Mouse (Mus musculus) limb, embryonic 14.5 days (tissue): ENCODE measurements around the gene Slc24a3. TPM values are rescaled to one million over a fixed set of nuclear protein-coding genes. Genes with fewer than 3 reads are reported as not detected.

ENCODE experiments used
- ATAC-seq: fragments of 200-750 bp; cut with Nextera tagmentation; 2 replicates; pipeline ENCODE4 v1.8.0; 2017; ENCODE audit warnings: low read depth, moderate number of reproducible peaks, moderate TSS enrichment; ENCODE audit not compliant: low FRiP score
- DNase-seq: peaks from one replicate; pipeline ENCODE4 v3.0.0-alpha.2; 2015; ENCODE audit warnings: low spot score
- H3K27ac ChIP-seq: fragments of 300-500 bp; sonication (generic); replicated peaks from 2 replicates; pipeline ENCODE4 v1.5.1; 2014; ENCODE audit warnings: low read depth, mild to moderate bottlenecking, low read length, moderate library complexity, mixed read lengths
- H3K27me3 ChIP-seq: fragments of 300-500 bp; sonication (generic); 2 replicates; pipeline ENCODE4 v1.6.1; 2014; ENCODE audit warnings: low read length, mixed read lengths; ENCODE audit not compliant: control insufficient read depth, insufficient read depth
- H3K36me3 ChIP-seq: fragments of 300-500 bp; sonication (generic); 2 replicates; pipeline ENCODE4 v1.6.1; 2014; ENCODE audit warnings: mild to moderate bottlenecking, low read length, moderate library complexity, mixed read lengths; ENCODE audit not compliant: control insufficient read depth, insufficient read depth
- H3K4me1 ChIP-seq: fragments of 300-500 bp; sonication (generic); 2 replicates; pipeline ENCODE4 v1.6.1; 2014; ENCODE audit warnings: antibody characterized with exemption, low read length, mixed read lengths; ENCODE audit not compliant: control insufficient read depth, insufficient read depth
- H3K4me2 ChIP-seq: fragments of 300-500 bp; sonication (generic); replicated peaks from 2 replicates; pipeline ENCODE4 v1.6.1; 2014; ENCODE audit warnings: low read depth, mild to moderate bottlenecking, low read length, moderate library complexity; ENCODE audit not compliant: severe bottlenecking
- H3K4me3 ChIP-seq: fragments of 300-500 bp; sonication (generic); replicated peaks from 2 replicates; pipeline ENCODE4 v1.5.1; 2014; ENCODE audit warnings: low read length
- H3K9ac ChIP-seq: fragments of 300-500 bp; sonication (generic); 2 replicates; pipeline ENCODE4 v1.6.1; 2014; ENCODE audit warnings: mild to moderate bottlenecking, low read depth, low read length, moderate library complexity; ENCODE audit not compliant: severe bottlenecking
- H3K9me3 ChIP-seq: fragments of 300-500 bp; sonication (generic); 2 replicates; pipeline ENCODE4 v1.6.1; 2016; ENCODE audit warnings: low read length; ENCODE audit not compliant: control insufficient read depth
- POLR2A ChIP-seq: fragments of 200-500 bp; IDR thresholded peaks from 2 replicates; pipeline ENCODE4 v1.8.0; 2012; ENCODE audit warnings: inconsistent platforms, mild to moderate bottlenecking, moderate library complexity, borderline replicate concordance; ENCODE audit not compliant: insufficient read depth, insufficient read length; ENCODE audit errors: extremely low read depth
- WGBS: fragments of 180-500 bp; shearing (Covaris S2); extraction: QIAGEN DNeasy Blood & Tissue Kit; methylation state at CpG from one replicate; pipeline ENCODE4 v1.1.7; 2014; 5-methylcytosine and 5-hydroxymethylcytosine counted together
- polyA plus RNA-seq, 2 experiments: library from polyadenylated mRNA; depleted of rRNA in 1 of 2; stranded (reverse) in 1 of 2; unstranded in 1 of 2; fragments of >200 nt; fragmentation: Nextera tagmentation in 1 of 2; extraction: Ambion mirVana in 1 of 2; gene quantifications; 2 replicates each; pipeline versions ENCODE4 v1.2.1 to v1.2.3; 2012 to 2014

Gene Slc24a3
- polyA plus RNA-seq, 2 experiments = 4.7 to 7.4 TPM

DNA sequence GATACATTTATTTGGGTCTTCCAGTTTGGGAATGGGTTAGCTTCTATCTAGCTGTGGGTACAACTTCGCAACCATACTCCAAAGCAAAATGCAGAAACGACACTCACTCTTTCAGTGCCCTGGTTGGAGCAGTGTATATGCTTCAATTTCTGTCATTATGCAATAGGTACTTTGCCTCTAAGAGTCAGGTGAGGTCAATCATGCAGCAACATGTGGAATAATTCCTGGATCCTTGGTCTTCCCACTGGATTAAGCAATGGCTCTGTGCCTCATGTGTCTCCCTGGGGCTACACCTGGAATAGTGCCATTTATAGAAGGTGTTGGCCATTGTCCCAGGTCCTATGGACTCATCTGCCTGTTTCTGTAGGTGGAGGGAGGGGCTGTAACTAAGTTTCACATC is 49.9 kb downstream of the Slc24a3 start:
- WGBS = 97% methylated on average over 2 of the region's 2 CpGs
- H3K27me3 ChIP-seq = no peaks in the 10 kb centered on the region

DNA sequence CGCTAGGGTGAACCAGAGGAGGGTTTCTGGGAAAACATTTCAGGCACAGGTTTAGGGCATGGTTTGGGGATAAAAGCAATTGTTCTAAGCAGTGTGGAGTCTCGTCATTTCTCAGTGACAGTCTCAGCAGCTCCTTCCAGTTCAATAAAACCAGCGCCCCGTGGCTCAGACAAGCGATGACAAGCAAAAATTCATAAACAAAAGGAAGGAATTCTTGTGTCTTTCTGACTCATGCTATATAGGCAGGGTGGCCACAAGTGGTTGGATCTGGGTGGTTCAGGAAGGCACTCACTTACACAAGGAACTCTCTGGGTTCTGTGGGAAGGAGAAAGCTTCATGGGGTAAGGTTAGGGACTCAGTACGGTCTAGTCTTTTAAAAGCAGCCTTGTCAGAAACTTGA is 51.7 kb downstream of the Slc24a3 start:
- Histone ChIP-seq H3K27me3 (no peaks in the 10 kb centered on the region), H3K36me3 (no peaks in the 10 kb centered on the region), H3K4me1 (no peaks in the 10 kb centered on the region), H3K4me3 (no peak overlapping the region), H3K9me3 (no peaks in the 10 kb centered on the region), H3K27ac (no peak overlapping the region), H3K9ac (no peak overlapping the region), H3K4me2 (no peak overlapping the region)
- no peak for ATAC-seq
- no peak for DNase-seq
- no peak for TF ChIP-seq POLR2A
- 76% methylated on average over 6 of the region's 6 CpGs for WGBS

More for the DNA sequence above, 49.9 kb downstream of the Slc24a3 start:
- TF ChIP-seq POLR2A = no peak
- no peak for ATAC-seq
- no peaks in the 10 kb centered on the region for H3K9me3 ChIP-seq
- no peak overlapping the region for H3K4me2 ChIP-seq
- no peak overlapping the region for H3K27ac ChIP-seq
- no peak overlapping the region for H3K9ac ChIP-seq
- H3K36me3 ChIP-seq = no peaks in the 10 kb centered on the region
- no peak overlapping the region for H3K4me3 ChIP-seq
- no peaks in the 10 kb centered on the region for H3K4me1 ChIP-seq
- no peak for DNase-seq

DNA sequence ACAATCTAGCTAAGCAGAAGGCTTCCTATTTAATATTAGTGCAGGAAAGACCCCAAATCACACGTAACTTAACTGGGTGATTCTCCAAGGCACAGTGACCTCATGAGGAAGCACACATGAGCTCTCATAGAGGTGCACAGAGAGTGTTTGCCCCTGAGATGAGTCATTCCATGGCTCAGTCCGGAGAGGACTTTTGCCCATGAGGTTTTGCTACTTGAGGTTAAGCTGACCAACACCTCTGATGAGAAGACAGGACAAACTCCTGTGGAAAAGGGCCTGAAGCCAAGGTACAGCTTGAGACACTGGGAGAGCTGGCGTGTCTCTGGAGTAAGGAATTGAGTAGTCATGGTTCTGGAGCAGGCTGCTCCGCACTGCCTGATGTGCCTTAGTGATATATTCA is 56.1 kb downstream of the Slc24a3 start:
- H3K4me3 ChIP-seq = no peak overlapping the region
- WGBS = 68% methylated on average over 4 of the region's 4 CpGs
- no peak for TF ChIP-seq POLR2A
- DNase-seq = no peak
- H3K27me3 ChIP-seq = no peaks in the 10 kb centered on the region
- no peak overlapping the region for H3K27ac ChIP-seq
- ATAC-seq = no peak
- no peaks in the 10 kb centered on the region for H3K4me1 ChIP-seq
- H3K9ac ChIP-seq = no peak overlapping the region
- H3K36me3 ChIP-seq = no peaks in the 10 kb centered on the region
- no peaks in the 10 kb centered on the region for H3K9me3 ChIP-seq
- H3K4me2 ChIP-seq = no peak overlapping the region

DNA sequence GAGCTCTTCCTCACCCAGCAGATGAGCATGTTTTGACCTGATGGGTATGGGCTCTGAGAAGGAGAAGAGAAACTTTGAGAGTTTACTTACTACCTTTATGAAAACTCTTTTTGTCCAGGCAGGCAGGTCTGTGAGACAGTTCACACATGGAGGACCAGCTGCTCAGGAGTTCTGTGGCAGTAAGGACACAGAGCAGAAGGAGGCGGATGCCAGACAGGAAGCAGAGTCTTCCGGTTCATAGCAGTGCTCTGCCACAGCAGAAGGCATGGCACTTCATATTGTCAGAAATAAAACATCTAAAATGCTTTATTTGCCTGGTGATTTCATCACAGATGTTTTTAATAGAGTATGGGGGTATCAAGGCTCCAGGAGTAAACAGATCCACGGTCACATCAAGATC is 58.1 kb downstream of the Slc24a3 start:
- Histone ChIP-seq H3K27ac (no peak overlapping the region), H3K9ac (no peak overlapping the region), H3K4me2 (no peak overlapping the region), H3K36me3 (no peaks in the 10 kb centered on the region), H3K27me3 (no peaks in the 10 kb centered on the region), H3K9me3 (no peaks in the 10 kb centered on the region), H3K4me1 (no peaks in the 10 kb centered on the region), H3K4me3 (no peak overlapping the region)
- DNase-seq (no peak), ATAC-seq (no peak)
- 45% methylated on average over 3 of the region's 3 CpGs for WGBS
- TF ChIP-seq POLR2A = no peak

DNA sequence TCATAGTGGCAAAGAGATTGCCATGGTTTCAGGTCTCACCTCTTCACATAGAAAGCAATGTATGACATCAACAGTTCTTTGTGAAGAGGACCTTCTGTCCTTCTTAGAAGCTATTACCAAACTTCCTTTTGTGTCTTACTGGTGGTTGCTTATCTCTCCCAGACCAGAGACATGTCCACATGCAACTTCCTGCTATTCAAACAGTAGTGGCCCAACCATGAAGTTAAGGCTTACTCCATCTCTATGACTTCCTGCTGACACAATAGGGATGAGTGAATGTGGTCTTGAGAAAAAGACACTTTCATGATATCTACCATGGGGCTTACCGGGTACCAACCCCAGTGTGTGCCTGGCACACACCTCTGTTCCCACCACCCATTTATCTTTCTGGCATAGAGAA is 58.5 kb downstream of the Slc24a3 start:
- H3K4me1 ChIP-seq = no peaks in the 10 kb centered on the region
- ATAC-seq (no peak), DNase-seq (no peak)
- H3K9me3 ChIP-seq = no peaks in the 10 kb centered on the region
- no peak overlapping the region for H3K9ac ChIP-seq
- no peak overlapping the region for H3K4me3 ChIP-seq
- H3K4me2 ChIP-seq = no peak overlapping the region
- H3K27ac ChIP-seq = no peak overlapping the region
- H3K27me3 ChIP-seq = no peaks in the 10 kb centered on the region
- WGBS = 96% methylated on average over 1 of the region's 1 CpGs
- no peaks in the 10 kb centered on the region for H3K36me3 ChIP-seq
- TF ChIP-seq POLR2A = no peak

DNA sequence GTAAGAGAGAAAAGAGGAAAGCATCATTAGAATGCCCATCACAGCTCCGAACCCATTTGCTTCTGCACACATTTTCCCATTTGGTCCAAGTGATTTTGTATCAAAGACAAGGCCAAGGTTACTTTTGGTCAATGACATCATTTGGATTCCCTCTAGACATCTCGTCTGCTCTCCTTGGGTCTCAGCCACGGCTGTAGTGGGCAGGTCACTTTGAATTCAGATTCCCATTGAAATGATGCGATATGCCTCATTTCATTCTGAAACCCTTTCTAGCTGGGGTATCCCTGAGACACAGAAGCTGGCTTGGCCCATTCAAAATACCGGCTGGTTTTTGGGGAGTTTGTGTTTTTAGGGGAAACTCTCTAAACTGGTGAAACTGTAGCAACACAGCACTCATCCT is 59.8 kb downstream of the Slc24a3 start:
- Histone ChIP-seq H3K4me2 (no peak overlapping the region), H3K4me1 (no peaks in the 10 kb centered on the region), H3K4me3 (no peak overlapping the region), H3K27ac (no peak overlapping the region), H3K9me3 (no peaks in the 10 kb centered on the region), H3K27me3 (no peaks in the 10 kb centered on the region), H3K9ac (no peak overlapping the region), H3K36me3 (no peaks in the 10 kb centered on the region)
- no peak for DNase-seq
- ATAC-seq = no peak
- TF ChIP-seq POLR2A = no peak
- 87% methylated on average over 5 of the region's 5 CpGs for WGBS
